Mouse (Mus musculus) testis, adult 2 months (tissue): ENCODE measurements around the gene Thsd4. TPM values are rescaled to one million over a fixed set of nuclear protein-coding genes. Genes with fewer than 3 reads are reported as not detected.

Experiments
- H3K27ac ChIP-seq: fragments of 200-500 bp; 2 replicates; pipeline ENCODE4 v1.5.1; 2012; ENCODE audit warnings: low read depth, low read length; ENCODE audit not compliant: control insufficient read depth, insufficient read depth
- H3K27me3 ChIP-seq: fragments of 200-500 bp; 2 replicates; pipeline ENCODE4 v1.6.1; 2012; ENCODE audit warnings: mild to moderate bottlenecking, low read length, moderate library complexity; ENCODE audit not compliant: control insufficient read depth, insufficient read depth
- H3K36me3 ChIP-seq: fragments of 200-500 bp; 2 replicates; pipeline ENCODE4 v1.6.1; 2012; ENCODE audit warnings: mild to moderate bottlenecking, low read length; ENCODE audit not compliant: control insufficient read depth, insufficient read depth
- H3K4me1 ChIP-seq: fragments of 200-500 bp; 2 replicates; pipeline ENCODE4 v1.6.1; 2012; ENCODE audit warnings: low read length; ENCODE audit not compliant: control insufficient read depth, insufficient read depth
- H3K4me3 ChIP-seq: fragments of 200-500 bp; 2 replicates; pipeline ENCODE4 v1.5.1; 2012; ENCODE audit warnings: low read depth, mild to moderate bottlenecking, low read length, moderate library complexity, mixed read lengths; ENCODE audit not compliant: control insufficient read depth
- CTCF ChIP-seq: fragments of 200-500 bp; IDR thresholded peaks from 2 replicates; pipeline ENCODE4 v1.5.1; 2012; ENCODE audit warnings: low read depth, mild to moderate bottlenecking, inconsistent platforms, low read length, moderate library complexity; ENCODE audit not compliant: control insufficient read depth, insufficient read depth, insufficient replicate concordance
- POLR2A ChIP-seq: fragments of 200-500 bp; IDR thresholded peaks from 2 replicates; pipeline ENCODE4 v1.6.1; 2012; ENCODE audit warnings: low read depth, mild to moderate bottlenecking, inconsistent platforms, low read length, moderate library complexity; ENCODE audit not compliant: control insufficient read depth
- polyA plus RNA-seq: library from polyadenylated mRNA; depleted of rRNA; stranded (reverse); fragments of >200 nt; gene quantifications from 2 replicates; pipeline ENCODE4 v1.2.3, GENCODE M21; 2012

Gene Thsd4
- polyA plus RNA-seq, 1 experiment: 1.4 TPM

DNA sequence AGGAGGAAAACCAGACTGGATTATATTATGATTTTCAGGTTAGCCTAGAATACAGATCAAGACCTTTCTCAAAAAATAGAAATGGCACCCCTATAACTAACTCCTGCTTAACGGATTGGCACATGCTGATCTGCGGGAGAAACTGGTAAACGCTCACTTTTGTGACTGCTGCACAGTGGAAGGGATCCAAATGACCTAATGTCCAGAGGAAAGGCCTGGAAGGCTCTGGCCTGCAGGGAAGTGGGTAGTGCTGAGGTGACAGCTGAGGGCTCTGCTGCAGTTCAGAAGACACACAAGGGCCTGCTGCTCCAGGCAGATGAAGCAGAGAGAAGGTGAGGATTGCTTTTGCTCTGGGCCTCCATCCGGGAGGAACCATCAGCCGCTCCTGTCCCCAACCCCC, 465.7 kb downstream of the Thsd4 start:
- H3K36me3 ChIP-seq: no peaks in the 10 kb centered on the region
- H3K27ac ChIP-seq: no peak overlapping the region

DNA sequence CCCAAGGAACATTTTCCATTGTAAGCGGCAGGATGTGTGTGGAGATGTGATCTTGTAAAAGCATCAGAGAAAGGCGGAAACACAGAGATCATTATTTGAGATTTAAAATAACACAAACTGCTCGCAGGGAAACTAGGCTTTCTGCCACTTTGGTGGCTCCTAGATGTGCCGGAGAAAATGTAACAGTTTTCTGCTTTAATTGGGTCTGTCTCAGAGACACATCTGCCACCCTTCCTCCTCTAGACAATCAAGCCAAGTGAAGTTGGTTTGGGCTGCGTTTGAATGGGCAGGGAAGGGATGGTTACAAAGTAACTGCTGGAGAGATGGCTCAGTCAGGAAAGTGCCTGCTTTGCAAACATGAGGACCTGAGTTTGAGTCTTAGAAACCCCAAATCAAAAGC, 466.9 kb downstream of the Thsd4 start:
- H3K27me3 ChIP-seq: no peaks in the 10 kb centered on the region
- H3K4me3 ChIP-seq: no peak overlapping the region
- H3K36me3 ChIP-seq: no peaks in the 10 kb centered on the region
- TF ChIP-seq POLR2A: no peak
- no peak for TF ChIP-seq CTCF
- peak overlapping the region; percentile 59 for H3K27ac ChIP-seq
- H3K4me1 ChIP-seq: peaks cover 4% of the 10 kb centered on the region; the same call in 1 of the 2 replicates

More for the DNA sequence above, 465.7 kb downstream of the Thsd4 start:
- no peak overlapping the region for H3K4me3 ChIP-seq
- TF ChIP-seq CTCF (no peak), POLR2A (no peak)
- no peaks in the 10 kb centered on the region for H3K27me3 ChIP-seq
- H3K4me1 ChIP-seq: peaks cover 4% of the 10 kb centered on the region; the same call in 1 of the 2 replicates

DNA sequence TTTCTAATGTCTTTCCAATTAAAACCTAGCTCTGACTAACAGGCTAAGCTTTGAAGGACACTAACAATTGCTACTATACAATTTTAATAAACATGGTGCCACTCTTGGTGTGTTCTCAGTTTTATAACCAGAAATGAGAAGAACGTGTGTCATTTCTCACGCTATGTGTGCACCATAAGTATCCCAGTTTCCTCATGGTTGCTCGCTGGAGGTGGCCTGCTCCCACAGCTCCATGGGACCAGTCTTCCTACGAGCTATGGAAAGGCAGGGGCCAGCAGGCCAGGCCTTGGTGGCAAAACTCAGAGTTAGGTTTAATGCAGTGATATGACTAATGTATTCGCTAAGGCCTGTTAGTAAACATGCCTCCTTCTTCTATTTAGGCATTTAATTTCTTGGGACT, 468.7 kb downstream of the Thsd4 start:
- Histone ChIP-seq H3K36me3 (no peaks in the 10 kb centered on the region), H3K27me3 (no peaks in the 10 kb centered on the region), H3K27ac (no peak overlapping the region), H3K4me3 (no peak overlapping the region), H3K4me1 (peaks cover 4% of the 10 kb centered on the region; the same call in 1 of the 2 replicates)
- no peak for TF ChIP-seq POLR2A
- no peak for TF ChIP-seq CTCF

DNA sequence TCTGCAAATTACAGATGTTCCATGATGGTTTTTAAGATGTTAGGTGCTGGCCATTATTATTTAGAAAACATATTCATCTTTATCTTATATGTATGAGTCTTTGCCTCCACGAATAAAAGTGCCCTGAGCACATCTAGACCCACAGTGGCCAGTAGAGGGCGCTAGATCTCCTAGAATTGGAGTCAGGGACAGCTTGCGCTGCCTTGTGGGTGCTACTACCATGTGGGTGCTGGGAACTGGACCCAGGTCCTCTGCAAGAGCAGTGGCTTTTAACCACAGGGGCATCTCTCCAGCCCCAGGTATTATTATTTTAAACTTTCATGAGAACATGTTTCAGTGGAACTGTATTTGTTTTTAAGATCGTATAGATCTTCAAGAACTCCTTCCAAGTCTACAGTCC, 469.4 kb downstream of the Thsd4 start:
- Histone ChIP-seq H3K4me3 (peak overlapping the region; percentile 4; the same call in 1 of the 2 replicates), H3K4me1 (peaks cover 4% of the 10 kb centered on the region; the same call in 1 of the 2 replicates), H3K27ac (no peak overlapping the region), H3K36me3 (no peaks in the 10 kb centered on the region), H3K27me3 (no peaks in the 10 kb centered on the region)
- TF ChIP-seq CTCF: peak; percentile 77; the same call in 1 of the 2 replicates
- no peak for TF ChIP-seq POLR2A

DNA sequence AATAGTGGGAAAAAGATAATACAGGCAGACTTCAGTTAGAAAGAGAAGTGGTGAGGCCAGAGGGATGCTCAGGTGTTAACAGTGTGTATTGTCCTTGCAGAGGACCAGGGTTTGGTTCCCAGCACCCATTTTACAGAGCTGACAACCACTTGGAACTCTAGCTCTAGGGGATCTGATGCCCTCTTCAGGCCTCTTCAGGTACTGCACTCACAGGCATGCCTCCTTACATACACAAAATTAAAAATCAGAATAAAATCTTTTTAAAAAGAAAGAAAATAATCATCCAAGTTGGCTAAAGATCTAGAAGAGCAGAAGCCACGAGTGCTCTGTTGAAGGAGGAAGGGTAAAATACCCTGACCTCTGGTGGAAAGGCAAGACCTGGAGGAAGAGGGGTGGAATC, 478.7 kb downstream of the Thsd4 start:
- TF ChIP-seq CTCF (no peak), POLR2A (no peak)
- no peaks in the 10 kb centered on the region for H3K36me3 ChIP-seq
- H3K27me3 ChIP-seq: no peaks in the 10 kb centered on the region
- no peak overlapping the region for H3K27ac ChIP-seq
- no peaks in the 10 kb centered on the region for H3K4me1 ChIP-seq
- no peak overlapping the region for H3K4me3 ChIP-seq

DNA sequence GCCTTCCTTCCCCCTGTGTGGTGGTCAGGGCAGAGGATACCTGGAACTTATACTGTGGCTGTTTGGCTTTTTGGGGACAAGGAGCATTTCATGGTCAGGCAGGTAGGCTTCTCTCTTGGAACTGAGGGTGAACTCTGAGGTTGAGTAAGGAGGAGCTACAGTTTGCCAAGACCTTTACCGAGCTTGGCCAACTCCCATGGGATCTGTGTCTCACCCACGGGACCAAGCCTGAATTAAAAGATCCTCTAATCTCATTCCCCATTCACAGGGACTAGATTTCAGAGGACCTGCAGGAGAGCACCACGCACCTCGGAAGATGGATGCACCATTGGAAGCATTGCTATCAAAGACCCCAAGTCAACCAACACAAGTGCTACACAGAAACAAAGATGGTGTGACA, 487.0 kb downstream of the Thsd4 start:
- Histone ChIP-seq H3K36me3 (no peaks in the 10 kb centered on the region), H3K4me3 (no peak overlapping the region), H3K27ac (no peak overlapping the region), H3K27me3 (no peaks in the 10 kb centered on the region), H3K4me1 (no peaks in the 10 kb centered on the region; the same call in 1 of the 2 replicates)
- no peak for TF ChIP-seq CTCF
- no peak for TF ChIP-seq POLR2A

DNA sequence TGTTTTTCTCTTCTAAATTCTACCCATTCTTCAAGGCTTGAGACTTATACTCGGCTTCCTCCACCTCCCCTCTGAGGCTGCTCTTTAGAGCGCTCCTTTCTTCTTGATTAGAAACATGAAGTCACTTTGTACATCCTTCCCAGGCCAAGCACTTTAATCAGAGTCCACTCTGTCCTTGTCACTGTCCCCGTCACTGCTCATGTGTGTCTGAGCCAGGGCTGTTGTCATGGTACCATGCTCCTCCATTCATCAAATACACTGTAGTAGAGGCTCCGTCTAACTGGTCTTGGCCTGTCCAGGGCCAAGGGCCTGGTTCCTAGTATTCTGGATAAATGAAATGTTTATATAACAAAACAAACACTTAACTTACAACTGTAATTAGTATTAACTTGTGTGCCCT, 494.6 kb downstream of the Thsd4 start:
- no peaks in the 10 kb centered on the region for H3K4me1 ChIP-seq
- H3K4me3 ChIP-seq: no peak overlapping the region
- H3K27me3 ChIP-seq: no peaks in the 10 kb centered on the region
- TF ChIP-seq CTCF (no peak), POLR2A (no peak)
- no peaks in the 10 kb centered on the region for H3K36me3 ChIP-seq
- no peak overlapping the region for H3K27ac ChIP-seq

DNA sequence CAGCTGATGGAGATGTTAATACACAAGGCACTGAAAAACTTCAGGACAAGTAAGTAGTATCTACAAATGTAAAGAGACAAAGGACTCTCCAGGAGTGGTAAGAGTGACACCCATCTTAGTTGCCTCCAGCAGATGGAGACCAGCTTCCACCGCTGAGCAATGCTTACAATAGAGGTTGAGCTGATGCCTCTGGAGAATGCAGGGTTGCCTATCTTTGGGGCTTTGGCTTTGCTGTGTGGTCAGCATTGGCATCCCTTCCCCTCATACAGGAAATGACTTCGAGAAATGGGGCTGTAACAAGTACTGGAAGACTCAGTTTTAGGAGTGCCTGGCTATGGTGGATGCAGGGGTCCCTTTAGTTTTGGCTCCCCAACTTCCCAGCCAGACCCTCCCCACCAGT, 495.1 kb downstream of the Thsd4 start:
- Histone ChIP-seq H3K27ac (no peak overlapping the region), H3K4me3 (no peak overlapping the region), H3K4me1 (no peaks in the 10 kb centered on the region), H3K27me3 (no peaks in the 10 kb centered on the region), H3K36me3 (no peaks in the 10 kb centered on the region)
- TF ChIP-seq CTCF (no peak; the same call in 1 of the 2 replicates), POLR2A (no peak)
